Mouse (Mus musculus) liver, embryonic 12.5 days (tissue): ENCODE measurements around the gene Car9. TPM values are rescaled to one million over a fixed set of nuclear protein-coding genes. Genes with fewer than 3 reads are reported as not detected.
A peak's percentile ranks its signal among the peaks of the same experiment; 100 is the strongest.
"Not testable (repeated sequence)": the region's sequence is repeated elsewhere in the genome, so short reads cannot be mapped to it uniquely, and the experiment has no call there.

Experiments
- ATAC-seq: fragments of 200-750 bp; cut with Nextera tagmentation; 2 replicates; pipeline ENCODE4 v1.8.0; 2017; ENCODE audit warnings: moderate number of reproducible peaks, mild to moderate bottlenecking, moderate library complexity
- H3K27ac ChIP-seq: fragments of 300-500 bp; sonication (generic); 2 replicates; pipeline ENCODE4 v1.5.1; 2016; ENCODE audit warnings: mild to moderate bottlenecking
- H3K27me3 ChIP-seq: fragments of 300-500 bp; sonication (generic); replicated peaks from 2 replicates; pipeline ENCODE4 v1.6.1; 2016; ENCODE audit warnings: mild to moderate bottlenecking, moderate library complexity
- H3K36me3 ChIP-seq: fragments of 300-500 bp; sonication (generic); 2 replicates; pipeline ENCODE4 v1.6.1; 2016; ENCODE audit warnings: mild to moderate bottlenecking, moderate library complexity
- H3K4me1 ChIP-seq: fragments of 300-500 bp; sonication (generic); 2 replicates; pipeline ENCODE4 v1.6.1; 2016
- H3K4me2 ChIP-seq: fragments of 300-500 bp; sonication (generic); 2 replicates; pipeline ENCODE4 v1.6.1; 2016; ENCODE audit warnings: mild to moderate bottlenecking, moderate library complexity
- H3K4me3 ChIP-seq: fragments of 300-500 bp; sonication (generic); 2 replicates; pipeline ENCODE4 v1.5.1; 2016; ENCODE audit warnings: mild to moderate bottlenecking, moderate library complexity
- H3K9ac ChIP-seq: fragments of 300-500 bp; sonication (generic); 2 replicates; pipeline ENCODE4 v1.6.1; 2016; ENCODE audit warnings: mild to moderate bottlenecking, moderate library complexity
- H3K9me3 ChIP-seq: fragments of 300-500 bp; sonication (generic); replicated peaks from 2 replicates; pipeline ENCODE4 v1.6.1; 2016; ENCODE audit warnings: mild to moderate bottlenecking, moderate library complexity
- WGBS: fragments of 180-500 bp; shearing (Covaris S2); methylation state at CpG from one replicate; pipeline ENCODE4 v1.1.7; 2016; ENCODE audit not compliant: insufficient replicate concordance; 5-methylcytosine and 5-hydroxymethylcytosine counted together
- polyA plus RNA-seq: library from polyadenylated mRNA; unstranded; fragments of >200 nt; fragmentation: Nextera tagmentation; extraction: Ambion mirVana; gene quantifications from 2 replicates; pipeline ENCODE4 v1.2.1, GENCODE M21; 2016

Gene Car9
- polyA plus RNA-seq, 1 experiment from 2014 or later, result 1.3 TPM

- no peaks in the 10 kb centered on the region for H3K36me3 ChIP-seq
- H3K9me3 ChIP-seq, result no peaks in the 10 kb centered on the region
- no peak overlapping the region for H3K4me3 ChIP-seq
- WGBS, result 73% methylated on average over 5 of the region's 5 CpGs
- H3K27ac ChIP-seq, result no peak overlapping the region
- no peaks in the 10 kb centered on the region for H3K27me3 ChIP-seq
- no peak overlapping the region for H3K9ac ChIP-seq
- peaks cover 17% of the 10 kb centered on the region for H3K4me1 ChIP-seq
- no peak for ATAC-seq
- H3K4me2 ChIP-seq, result no peak overlapping the region
These were observed 25.8 kb upstream of the Car9 start for GRCm38 (mm10) chr4:43480985-43481384.

- no peaks in the 10 kb centered on the region for H3K9me3 ChIP-seq
- H3K4me3 ChIP-seq, result no peak overlapping the region
- no peak for ATAC-seq
- no peak overlapping the region for H3K9ac ChIP-seq
- H3K4me2 ChIP-seq, result no peak overlapping the region
- H3K4me1 ChIP-seq, result peaks cover 17% of the 10 kb centered on the region
- H3K27me3 ChIP-seq, result no peaks in the 10 kb centered on the region
- H3K36me3 ChIP-seq, result no peaks in the 10 kb centered on the region
- 38% methylated on average over 7 of the region's 7 CpGs for WGBS
- H3K27ac ChIP-seq, result no peak overlapping the region
These were observed 24.8 kb upstream of the Car9 start for GRCm38 (mm10) chr4:43481894-43482456.

- WGBS, result 49% methylated on average over 10 of the region's 10 CpGs
- Histone ChIP-seq H3K9me3 (no peaks in the 10 kb centered on the region), H3K9ac (no peak overlapping the region), H3K27me3 (no peaks in the 10 kb centered on the region), H3K4me1 (peaks cover 17% of the 10 kb centered on the region), H3K27ac (no peak overlapping the region), H3K4me2 (no peak overlapping the region), H3K36me3 (no peaks in the 10 kb centered on the region), H3K4me3 (no peak overlapping the region)
- ATAC-seq, result no peak
These were observed 24.2 kb upstream of the Car9 start for GRCm38 (mm10) chr4:43482591-43482990.

GRCm38 (mm10) chr4:43483535-43484091 lies 23.2 kb upstream of the Car9 start, which contains the start of gene Sit1:
Sit1 (minus strand) TSS chr4:43483734.
- Histone ChIP-seq H3K27ac (no peak within 1 kb of the TSS), H3K4me1 (peaks cover 10% of the 10 kb centered on the region), H3K4me2 (no peak within 1 kb of the TSS), H3K4me3 (no peak within 1 kb of the TSS), H3K27me3 (no peaks in the 10 kb centered on the region), H3K36me3 (no peaks in the 10 kb centered on the region), H3K9ac (no peak within 1 kb of the TSS), H3K9me3 (no peaks in the 10 kb centered on the region)
- 42% methylated on average over 12 of the region's 12 CpGs for WGBS
- ATAC-seq, result no peak

GRCm38 (mm10) chr4:43485666-43486065 lies 21.1 kb upstream of the Car9 start:
- H3K9ac ChIP-seq, H3K27me3 ChIP-seq, H3K9me3 ChIP-seq, ATAC-seq, H3K36me3 ChIP-seq, H3K4me2 ChIP-seq, H3K27ac ChIP-seq, H3K4me3 ChIP-seq: not testable (repeated sequence)
- WGBS, result 75% methylated on average over 5 of the region's 5 CpGs
- peaks cover 14% of the 10 kb centered on the region for H3K4me1 ChIP-seq

- Histone ChIP-seq H3K9me3 (no peaks in the 10 kb centered on the region), H3K4me2 (no peak overlapping the region), H3K36me3 (no peaks in the 10 kb centered on the region), H3K4me3 (no peak overlapping the region), H3K27ac (no peak overlapping the region), H3K27me3 (no peaks in the 10 kb centered on the region), H3K9ac (no peak overlapping the region), H3K4me1 (peaks cover 38% of the 10 kb centered on the region)
- WGBS, result 82% methylated on average over 3 of the region's 3 CpGs
- no peak for ATAC-seq
These were observed 17.2 kb upstream of the Car9 start for GRCm38 (mm10) chr4:43489611-43490010.

GRCm38 (mm10) chr4:43490801-43491200 lies 16.0 kb upstream of the Car9 start:
- Histone ChIP-seq H3K27me3 (no peaks in the 10 kb centered on the region), H3K4me3 (no peak overlapping the region), H3K27ac (peak overlapping the region; percentile 40; the same call in 1 of the 2 replicates), H3K9ac (no peak overlapping the region), H3K4me1 (peaks cover 50% of the 10 kb centered on the region), H3K4me2 (peak overlapping the region; percentile 13), H3K9me3 (no peaks in the 10 kb centered on the region), H3K36me3 (peaks cover 11% of the 10 kb centered on the region)
- WGBS, result 71% methylated on average over 5 of the region's 5 CpGs
- no peak for ATAC-seq

DNA sequence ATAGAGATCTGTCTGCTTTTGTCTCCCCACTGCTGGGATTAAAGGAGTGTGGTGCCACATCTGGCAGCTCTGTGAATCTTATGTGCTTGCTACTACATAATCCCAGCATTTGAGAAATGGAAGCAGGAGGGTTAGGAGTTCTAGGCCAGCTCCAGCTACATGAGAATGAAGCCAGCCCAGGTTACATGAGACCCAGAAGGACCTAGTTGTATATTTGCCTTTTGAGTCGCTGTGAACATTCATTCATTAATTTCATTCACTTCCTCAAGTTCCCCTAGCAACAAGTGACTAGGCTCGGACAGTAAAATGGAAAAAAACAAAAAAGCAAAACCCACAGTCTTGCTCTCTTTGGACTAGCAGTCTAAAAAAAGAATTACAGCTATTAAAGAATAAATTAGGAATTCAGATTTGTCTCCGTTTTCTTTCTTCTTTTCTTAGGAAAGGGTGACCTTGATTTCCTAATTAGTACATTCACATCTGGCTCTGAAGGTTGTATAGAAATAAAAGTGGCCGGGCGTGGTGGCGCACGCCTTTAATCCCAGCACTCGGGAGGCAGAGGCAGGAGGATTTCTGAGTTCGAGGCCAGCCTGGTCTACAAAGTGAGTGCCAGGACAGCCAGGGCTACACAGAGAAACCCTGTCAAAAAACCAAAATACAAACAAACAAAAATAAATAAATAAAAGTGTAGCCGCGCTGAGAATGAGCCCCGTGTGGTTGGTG lies 14.5 kb upstream of the Car9 start:
- no peaks in the 10 kb centered on the region for H3K27me3 ChIP-seq
- 0 out of 2 replicates have a peak overlapping the region, but pooled peaks have one; percentile 17 for H3K9ac ChIP-seq
- peak overlapping the region; percentile 88 for H3K4me3 ChIP-seq
- 39% methylated on average over 12 of the region's 12 CpGs for WGBS
- H3K4me1 ChIP-seq, result peaks cover 58% of the 10 kb centered on the region
- H3K4me2 ChIP-seq, result peak overlapping the region; percentile 88
- ATAC-seq, result no peak
- H3K9me3 ChIP-seq, result no peaks in the 10 kb centered on the region
- H3K27ac ChIP-seq, result peak overlapping the region; percentile 89
- H3K36me3 ChIP-seq, result peaks cover 25% of the 10 kb centered on the region

DNA sequence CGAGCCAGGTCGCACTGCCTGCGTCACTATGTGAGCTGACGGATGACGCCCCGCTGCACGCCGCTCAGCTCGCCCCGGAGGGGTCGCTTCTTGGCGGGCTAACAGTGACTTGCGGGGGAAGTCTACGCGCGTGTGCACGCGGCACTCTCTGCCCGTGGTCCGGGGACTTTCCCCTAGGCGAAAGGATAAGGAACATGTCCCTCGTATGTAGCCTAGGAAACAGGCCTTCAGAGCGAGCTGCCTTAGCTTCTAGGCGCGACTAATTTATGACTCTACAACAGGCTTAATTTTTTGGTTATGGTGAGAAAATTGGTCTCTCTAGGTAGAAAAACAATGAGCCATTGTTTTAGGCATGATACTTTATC lies 14.0 kb upstream of the Car9 start, which contains the start of gene Ccdc107:
Gene Ccdc107 (plus strand): TSS at position 80 of the 365 bp plus-strand sequence.
- H3K27me3 ChIP-seq, result no peaks in the 10 kb centered on the region
- peaks cover 31% of the 10 kb centered on the region for H3K36me3 ChIP-seq
- peak within 1 kb of the TSS; percentile 88 for H3K4me2 ChIP-seq
- peak; percentile 98 for ATAC-seq
- peak within 1 kb of the TSS; percentile 88 for H3K4me3 ChIP-seq
- peak within 1 kb of the TSS; percentile 90 for H3K9ac ChIP-seq
- H3K9me3 ChIP-seq, result no peaks in the 10 kb centered on the region
- under 1% methylated on average over 25 of the region's 25 CpGs for WGBS
- peak within 1 kb of the TSS; percentile 89 for H3K27ac ChIP-seq
- peaks cover 63% of the 10 kb centered on the region for H3K4me1 ChIP-seq

DNA sequence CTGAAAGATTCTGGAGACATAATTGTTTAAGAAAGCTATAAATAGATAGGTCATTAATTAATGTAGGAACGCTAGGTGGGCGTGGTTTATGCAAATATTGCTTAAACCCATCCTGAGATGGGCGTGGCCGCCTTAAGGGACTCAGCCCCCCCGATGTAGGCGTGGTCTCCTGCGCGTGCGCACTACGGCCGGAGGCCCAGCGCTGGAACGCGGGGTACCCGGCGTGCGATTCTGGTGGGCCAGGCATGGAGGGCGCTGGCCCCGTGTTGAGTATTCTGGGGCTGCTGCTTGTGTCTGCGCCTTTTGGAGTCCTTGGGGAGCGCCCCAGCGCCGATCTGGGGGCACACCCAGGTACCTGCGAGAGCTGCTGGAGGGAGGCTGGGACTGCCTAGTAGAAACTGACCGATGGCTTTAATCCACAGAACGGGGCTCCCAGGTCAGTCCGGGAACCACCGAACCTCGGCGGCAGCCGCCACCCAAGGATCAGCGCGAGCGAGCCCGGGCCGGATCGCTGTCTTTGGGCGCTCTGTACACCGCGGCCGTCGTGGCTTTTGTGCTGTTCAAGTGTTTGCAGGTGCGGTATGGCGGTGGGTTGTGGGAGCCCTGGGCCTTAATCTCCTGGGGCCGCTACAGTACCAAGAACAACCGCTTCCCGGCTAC lies 13.4 kb upstream of the Car9 start:
- H3K27ac ChIP-seq, result peak overlapping the region; percentile 89
- no peaks in the 10 kb centered on the region for H3K27me3 ChIP-seq
- peaks cover 36% of the 10 kb centered on the region for H3K36me3 ChIP-seq
- under 1% methylated on average over 47 of the region's 47 CpGs for WGBS
- ATAC-seq, result peak; percentile 82
- H3K9me3 ChIP-seq, result no peaks in the 10 kb centered on the region
- H3K4me1 ChIP-seq, result peaks cover 68% of the 10 kb centered on the region
- peak overlapping the region; percentile 90 for H3K9ac ChIP-seq
- H3K4me3 ChIP-seq, result peak overlapping the region; percentile 88
- H3K4me2 ChIP-seq, result peak overlapping the region; percentile 88

- peak overlapping the region; percentile 88 for H3K4me3 ChIP-seq
- peaks cover 36% of the 10 kb centered on the region for H3K36me3 ChIP-seq
- no peaks in the 10 kb centered on the region for H3K27me3 ChIP-seq
- no peak for ATAC-seq
- no peaks in the 10 kb centered on the region for H3K9me3 ChIP-seq
- 1% methylated on average over 9 of the region's 9 CpGs for WGBS
- peaks cover 71% of the 10 kb centered on the region for H3K4me1 ChIP-seq
- H3K27ac ChIP-seq, result peak overlapping the region; percentile 89
- H3K9ac ChIP-seq, result peak overlapping the region; percentile 90
- H3K4me2 ChIP-seq, result peak overlapping the region; percentile 88
These were observed 12.9 kb upstream of the Car9 start for GRCm38 (mm10) chr4:43493846-43494240.

GRCm38 (mm10) chr4:43496587-43496986 lies 10.2 kb upstream of the Car9 start:
- WGBS, result 65% methylated on average over 6 of the region's 6 CpGs
- Histone ChIP-seq H3K4me2 (no peak overlapping the region), H3K9me3 (no peaks in the 10 kb centered on the region), H3K9ac (no peak overlapping the region), H3K4me1 (peaks cover 67% of the 10 kb centered on the region), H3K36me3 (peaks cover 36% of the 10 kb centered on the region), H3K27me3 (no peaks in the 10 kb centered on the region), H3K27ac (no peak overlapping the region), H3K4me3 (no peak overlapping the region)
- no peak for ATAC-seq
